Mouse (Mus musculus) gastrocnemius, postnatal 4 days (tissue): ENCODE measurements at regions not wholly inside any gene's neighbourhood (a gene's known extent, or its start where the extent isn't known, plus 50 kb on each side); places are given as distances from the start of the nearest gene placed in this dataset.
A peak's percentile ranks its signal among the peaks of the same experiment; 100 is the strongest.

ENCODE experiments used
- DNase-seq, 2 experiments: peaks; one replicate each; pipeline ENCODE4 v3.0.0; 2021 to 2022; ENCODE audit warnings: low spot score in 2 of 2, mixed read lengths in 2 of 2

- DNase-seq = no peak
Measured at GRCm38 (mm10) chr13:51016956-51017703, 83.5 kb upstream of the Spin1 start.

- DNase-seq = peak in 1 of 2 experiments; percentile 31
Measured at GRCm38 (mm10) chr13:51017727-51018321, 82.9 kb upstream of the Spin1 start.

GRCm38 (mm10) chr13:51018366-51018765 is 82.3 kb upstream of the Spin1 start:
- DNase-seq = peak in 1 of 2 experiments; percentile 50

GRCm38 (mm10) chr13:51022401-51023250 is 78.1 kb upstream of the Spin1 start:
- peak; percentile 29 to 50 for DNase-seq

GRCm38 (mm10) chr13:51023271-51023670 is 77.4 kb upstream of the Spin1 start:
- no peak for DNase-seq

- no peak for DNase-seq
Measured at GRCm38 (mm10) chr13:51026311-51026918, 74.3 kb upstream of the Spin1 start.

- peak; percentile 17 to 32 for DNase-seq
Measured at GRCm38 (mm10) chr13:51037850-51038450, 62.7 kb upstream of the Spin1 start.

GRCm38 (mm10) chr13:51038955-51039354 is 61.7 kb upstream of the Spin1 start:
- peak; percentile 13 to 24 for DNase-seq

- DNase-seq = no peak
Measured at GRCm38 (mm10) chr13:51041121-51041520, 59.6 kb upstream of the Spin1 start.

GRCm38 (mm10) chr13:51042881-51043402 is 57.7 kb upstream of the Spin1 start:
- peak in 1 of 2 experiments; percentile 3 for DNase-seq
